Mouse (Mus musculus): ENCODE results near the gene 1700029P11Rik. TPM values are rescaled to one million over a fixed set of nuclear protein-coding genes. Genes with fewer than 3 reads are reported as not detected.

Gene 1700029P11Rik
- total and polyA plus RNA-seq, 3 experiments: 0.07 TPM; not detected in 2

DNA sequence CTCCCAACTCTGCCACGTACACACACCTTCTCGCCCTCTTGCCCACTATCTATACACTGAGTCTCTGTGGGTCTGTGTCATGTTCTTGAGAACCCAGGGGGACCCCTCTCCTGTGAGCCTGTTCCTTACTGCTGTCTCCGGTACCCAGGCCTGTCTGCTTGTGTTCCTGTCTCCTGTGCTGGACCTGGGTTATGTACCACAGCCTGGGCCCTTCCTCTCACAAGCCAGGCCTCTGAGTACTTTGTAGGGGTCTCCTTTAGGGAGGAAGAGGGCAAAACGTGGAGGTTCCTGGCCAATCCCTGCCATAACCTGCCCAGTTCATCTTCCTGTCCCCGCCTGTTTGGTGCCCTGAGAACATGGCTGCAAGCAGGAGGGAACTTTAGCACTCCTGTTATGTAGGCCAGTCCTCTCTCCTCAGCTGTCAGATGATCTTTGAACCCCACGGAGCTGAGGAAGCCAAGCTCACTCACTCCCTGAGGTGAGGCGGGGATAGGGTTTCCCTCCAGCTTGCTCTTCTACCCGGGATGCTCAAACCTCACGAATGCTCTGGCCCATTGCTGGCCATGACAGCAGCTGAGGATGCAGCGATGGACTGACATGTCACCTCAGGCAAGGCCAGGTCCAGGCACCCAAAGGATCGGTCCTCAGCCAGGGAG, 30.7 kb upstream of the 1700029P11Rik start:
- H3K9ac ChIP-seq (ENCODE audit: control insufficient read depth, low read depth, low read length, poor library complexity, severe bottlenecking): no peak overlapping the region
- no peak overlapping the region for H3K4me3 ChIP-seq (ENCODE audit: control insufficient read depth in 1 of 2, insufficient read depth in 1 of 2, low read depth in 2 of 2, low read length in 2 of 2)
- no peak overlapping the region for H3K27ac ChIP-seq (ENCODE audit: control insufficient read depth, low read depth, low read length)
- H3K27me3 ChIP-seq (ENCODE audit: control insufficient read depth in 1 of 2, insufficient read depth in 2 of 2, low read length in 2 of 2): peaks cover 0 to 2% of the 10 kb centered on the region in 2 experiments; a peak in 1 of 4 replicates
- no peak for TF ChIP-seq HCFC1 (IDR thresholded peaks at IDR 0.05; ENCODE audit: low read depth, low read length)
- no peak for TF ChIP-seq GATA1 (IDR thresholded peaks at IDR 0.05; ENCODE audit: low read depth, low read length)
- no peak for TF ChIP-seq ZMIZ1 (IDR thresholded peaks at IDR 0.05; ENCODE audit: low read depth, low read length)
- TF ChIP-seq ZC3H11A (IDR thresholded peaks at IDR 0.05; ENCODE audit: low read depth, low read length): no peak
- TF ChIP-seq MAFK (IDR thresholded peaks at IDR 0.05; ENCODE audit: borderline replicate concordance, low read depth, low read length): no peak
- TF ChIP-seq CHD2 (IDR thresholded peaks at IDR 0.05; ENCODE audit: low read length): no peak
- TF ChIP-seq RCOR1 (IDR thresholded peaks at IDR 0.05; ENCODE audit: low read depth, low read length): no peak
- TF ChIP-seq UBTF (IDR thresholded peaks at IDR 0.05; ENCODE audit: borderline replicate concordance, insufficient read depth, low read depth, low read length): no peak
- TF ChIP-seq TCF12 (IDR thresholded peaks at IDR 0.05; ENCODE audit: low read depth, low read length): no peak
- no peak for TF ChIP-seq EP300 (IDR thresholded peaks at IDR 0.05; ENCODE audit: low read depth in 1 of 2, low read length in 2 of 2)
- TF ChIP-seq POLR2AphosphoS2 (IDR thresholded peaks at IDR 0.05; ENCODE audit: low read length): no peak
- no peak for TF ChIP-seq KAT2A (conservative IDR thresholded peaks at IDR 0.05; ENCODE audit: low read depth, low read length)
- no peak for TF ChIP-seq E2F4 (IDR thresholded peaks at IDR 0.05; ENCODE audit: borderline replicate concordance, low read depth, low read length)
- no peak for TF ChIP-seq ETS1 (IDR thresholded peaks at IDR 0.05; ENCODE audit: low read depth, low read length)
- no peak for TF ChIP-seq TAL1 (IDR thresholded peaks at IDR 0.05; ENCODE audit: low read length)
- no peaks in the 10 kb centered on the region; a peak in 1 of 4 replicates for H3K36me3 ChIP-seq (ENCODE audit: control insufficient read depth in 1 of 2, insufficient read depth in 2 of 2, low read length in 2 of 2)
- H3K79me2 ChIP-seq (ENCODE audit: control insufficient read depth, insufficient read depth, low read length, poor library complexity): no peaks in the 10 kb centered on the region
- no peaks in the 10 kb centered on the region for H3K9me3 ChIP-seq (replicated peaks; ENCODE audit: insufficient read depth, low read length)
- H3K4me1 ChIP-seq (ENCODE audit: control insufficient read depth in 1 of 2, insufficient read depth in 2 of 2, low read length in 2 of 2): no peaks in the 10 kb centered on the region
- no peak for DNase-seq (ENCODE audit: low read depth, low spot score)

DNA sequence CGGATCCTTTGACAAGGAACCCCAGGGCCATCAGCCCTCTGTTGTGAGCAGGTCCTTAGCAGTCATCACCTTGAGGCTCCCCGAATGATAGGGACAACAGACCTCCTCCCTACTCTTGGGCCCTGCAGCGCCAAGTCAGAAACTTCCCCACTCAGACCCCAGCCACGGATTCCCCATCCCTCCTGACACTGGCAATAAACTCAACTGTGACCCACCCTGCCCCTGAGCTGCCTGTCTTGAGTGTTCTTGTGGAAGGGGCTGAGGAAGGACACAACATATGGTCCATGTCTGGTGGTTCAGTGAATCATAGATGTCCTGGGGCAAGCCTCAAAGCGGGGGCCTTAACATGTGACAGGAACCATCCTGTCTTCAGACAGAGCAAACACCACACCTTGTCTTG, 29.6 kb upstream of the 1700029P11Rik start:
- no peak for DNase-seq (ENCODE audit: low read depth, low spot score)
- Histone ChIP-seq H3K27ac (ENCODE audit: control insufficient read depth, low read depth, low read length) (no peak overlapping the region), H3K9ac (ENCODE audit: control insufficient read depth, low read depth, low read length, poor library complexity, severe bottlenecking) (no peak overlapping the region), H3K36me3 (ENCODE audit: control insufficient read depth in 1 of 2, insufficient read depth in 2 of 2, low read length in 2 of 2) (peaks cover 0 to 2% of the 10 kb centered on the region in 2 experiments; a peak in 1 of 4 replicates), H3K27me3 (ENCODE audit: control insufficient read depth in 1 of 2, insufficient read depth in 2 of 2, low read length in 2 of 2) (peaks cover 0 to 2% of the 10 kb centered on the region in 2 experiments; a peak in 1 of 4 replicates), H3K4me3 (ENCODE audit: control insufficient read depth in 1 of 2, insufficient read depth in 1 of 2, low read depth in 2 of 2, low read length in 2 of 2) (no peak overlapping the region), H3K79me2 (ENCODE audit: control insufficient read depth, insufficient read depth, low read length, poor library complexity) (no peaks in the 10 kb centered on the region), H3K4me1 (ENCODE audit: control insufficient read depth in 1 of 2, insufficient read depth in 2 of 2, low read length in 2 of 2) (no peaks in the 10 kb centered on the region), H3K9me3 (replicated peaks; ENCODE audit: insufficient read depth, low read length) (no peaks in the 10 kb centered on the region)
- TF ChIP-seq POLR2A (IDR thresholded peaks at IDR 0.05; ENCODE audit: control insufficient read depth in 1 of 2, insufficient read depth in 1 of 2, low read depth in 1 of 2, low read length in 2 of 2, poor library complexity in 1 of 2) (no peak), MYB (IDR thresholded peaks at IDR 0.05; ENCODE audit: low read depth, low read length) (no peak), SIN3A (IDR thresholded peaks at IDR 0.05; ENCODE audit: low read length) (no peak), MAFK (IDR thresholded peaks at IDR 0.05; ENCODE audit: borderline replicate concordance, low read depth, low read length) (no peak), MAX (IDR thresholded peaks at IDR 0.05; ENCODE audit: low read length) (no peak), BHLHE40 (IDR thresholded peaks at IDR 0.05; ENCODE audit: borderline replicate concordance, low read depth, low read length) (no peak), ELF1 (IDR thresholded peaks at IDR 0.05; ENCODE audit: low read depth, low read length) (no peak), KAT2A (conservative IDR thresholded peaks at IDR 0.05; ENCODE audit: low read depth, low read length) (no peak), E2F4 (IDR thresholded peaks at IDR 0.05; ENCODE audit: borderline replicate concordance, low read depth, low read length) (no peak), TBP (IDR thresholded peaks at IDR 0.05; ENCODE audit: low read depth, low read length) (no peak), CHD2 (IDR thresholded peaks at IDR 0.05; ENCODE audit: low read length) (no peak), TAL1 (IDR thresholded peaks at IDR 0.05; ENCODE audit: low read length) (no peak), GABPA (IDR thresholded peaks at IDR 0.05; ENCODE audit: low read depth, low read length) (no peak), ZKSCAN1 (IDR thresholded peaks at IDR 0.05; ENCODE audit: low read depth, low read length) (no peak), POLR2AphosphoS5 (IDR thresholded peaks at IDR 0.05; ENCODE audit: borderline replicate concordance, low read depth, low read length) (no peak), ETS1 (IDR thresholded peaks at IDR 0.05; ENCODE audit: low read depth, low read length) (no peak), POLR2AphosphoS2 (IDR thresholded peaks at IDR 0.05; ENCODE audit: low read length) (no peak), ZC3H11A (IDR thresholded peaks at IDR 0.05; ENCODE audit: low read depth, low read length) (no peak)

Measured in MEL (cell line).